Mouse (Mus musculus) skeletal muscle tissue, adult 2 months (tissue): ENCODE measurements around the gene Cryl1.

Experiments
- DNase-seq: peaks from one replicate; pipeline ENCODE4 v3.0.0-alpha.2; 2012; ENCODE audit warnings: low read depth, low spot score

The Cryl1 gene

DNA sequence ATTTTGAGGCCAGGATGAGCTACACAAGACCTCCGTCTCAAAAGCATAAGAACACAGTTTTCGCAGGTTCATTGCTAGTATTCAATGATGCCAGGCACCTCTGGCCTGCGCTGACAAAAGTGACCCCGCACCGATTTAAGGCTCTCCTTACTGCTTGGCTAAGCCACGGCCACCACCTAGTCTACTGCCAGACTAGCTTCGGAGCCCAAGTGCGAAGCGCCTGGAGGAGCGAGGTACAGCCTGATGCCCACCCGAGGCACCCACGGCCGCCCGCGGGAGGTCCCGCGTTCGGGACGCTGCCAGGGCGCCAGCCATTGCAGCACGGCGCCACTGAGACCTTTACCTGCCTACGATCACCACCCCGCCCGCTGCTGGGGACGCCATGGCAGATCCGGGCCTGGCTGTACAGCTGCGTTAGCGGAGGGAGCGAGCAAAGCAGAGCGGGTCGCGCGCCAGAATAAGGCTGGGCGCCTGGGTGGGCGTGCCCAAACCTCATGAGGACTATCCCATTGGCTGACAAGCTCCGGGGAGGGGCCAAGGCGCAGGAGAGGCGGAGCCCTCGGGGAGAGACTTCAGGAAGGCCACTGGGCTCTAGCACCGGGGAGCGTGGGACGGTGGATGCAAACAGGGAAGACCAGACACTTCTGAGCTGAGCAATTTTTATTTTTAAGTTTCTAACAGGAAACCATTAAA is at the start of gene Cryl1:
Cryl1 (minus strand) TSS at position 465 of the 693 bp plus-strand sequence.
- DNase-seq = peak; percentile 92

DNA sequence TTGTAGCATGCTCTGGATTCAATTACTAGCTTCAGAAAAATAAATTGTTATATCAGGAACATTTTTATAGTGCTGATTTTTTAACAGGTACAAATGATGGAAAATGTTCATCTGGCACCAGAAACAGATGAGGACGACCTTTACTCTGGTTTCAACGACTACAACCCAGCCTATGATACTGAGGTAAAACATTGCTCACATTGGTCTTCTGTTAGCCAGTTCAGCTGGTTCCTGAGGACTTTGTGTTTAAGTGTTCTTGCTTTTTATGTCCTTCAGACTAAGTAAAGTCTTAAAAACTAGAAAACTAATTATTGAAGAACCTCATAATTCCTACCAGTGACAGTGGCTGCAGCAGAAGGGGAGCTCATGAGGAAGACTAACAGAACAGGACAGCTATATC is 32.1 kb upstream of the Cryl1 start:
- no peak for DNase-seq

DNA sequence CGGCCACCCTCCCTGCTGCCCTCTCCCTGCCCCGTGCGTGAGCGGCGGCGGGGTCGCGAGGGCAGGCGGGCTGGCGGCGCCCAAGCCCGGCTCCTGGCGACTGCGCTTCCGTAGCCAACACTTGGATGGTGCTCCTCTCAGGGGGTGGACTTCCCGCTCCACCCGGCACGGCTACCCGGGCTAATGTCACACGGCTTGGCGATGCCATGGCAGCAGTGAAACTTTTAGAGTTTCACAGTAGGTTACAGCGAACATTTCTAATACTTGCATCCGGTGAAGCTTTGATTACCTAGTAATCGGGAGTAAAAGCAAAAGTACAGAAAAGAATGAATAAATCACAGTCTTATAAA is 25.9 kb upstream of the Cryl1 start:
- no peak for DNase-seq

DNA sequence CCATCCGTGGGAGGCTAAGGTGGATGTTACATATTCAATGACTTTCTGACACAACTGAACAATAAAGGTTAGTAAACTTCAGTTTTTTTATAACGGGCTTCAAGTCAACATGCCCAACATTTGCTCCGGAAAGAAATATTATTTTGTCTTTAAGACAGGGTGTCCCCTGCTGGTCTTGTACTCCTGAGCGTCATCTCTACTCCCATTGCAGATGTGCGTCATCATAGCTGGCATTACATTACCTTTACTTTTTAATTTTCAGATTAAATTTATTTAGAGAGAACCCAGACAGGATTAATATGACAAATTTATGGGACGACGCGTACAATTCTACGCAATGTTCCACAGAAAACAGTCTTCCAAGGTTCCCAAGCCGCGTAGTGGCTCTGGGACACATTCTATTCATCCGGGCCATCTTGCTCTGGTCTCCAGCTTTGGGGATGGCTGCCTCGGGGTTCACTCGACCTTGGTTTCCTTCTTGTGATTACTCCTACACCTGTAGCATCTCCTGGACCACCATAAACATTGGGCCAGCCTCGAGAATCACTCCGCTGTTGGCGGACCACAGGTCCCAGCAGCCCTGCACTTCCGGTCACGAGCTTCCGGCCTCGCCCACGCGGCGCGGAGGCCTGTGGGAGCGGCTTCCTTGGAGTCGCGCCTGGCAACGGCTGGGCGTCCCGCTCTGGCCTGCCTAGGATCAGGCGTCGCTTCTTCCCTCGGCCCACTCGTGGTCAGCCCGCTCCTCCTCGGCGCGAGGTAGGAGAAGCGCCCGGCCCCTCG is 25.3 kb upstream of the Cryl1 start, which contains the start of gene Ift88:
Ift88 (plus strand) TSS at position 631 of the 780 bp plus-strand sequence.
- peak; percentile 84 for DNase-seq

DNA sequence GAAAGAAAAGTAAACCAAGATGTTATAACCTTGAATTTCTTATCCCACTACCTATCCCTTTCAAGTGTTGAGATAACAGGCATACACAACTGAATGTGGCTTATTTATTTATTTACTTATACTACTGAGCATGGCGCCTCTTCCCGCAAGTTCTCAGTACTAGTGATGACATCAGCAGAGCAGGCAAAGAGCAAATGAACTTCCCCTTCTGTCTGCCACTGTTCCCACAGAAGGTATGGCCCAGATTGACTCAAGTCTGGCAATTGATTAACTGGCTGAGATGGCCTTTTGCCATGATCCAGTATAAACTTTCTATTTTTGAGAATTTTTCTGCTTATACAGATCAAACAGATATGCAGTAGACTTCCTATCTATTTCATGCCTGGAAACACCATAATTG is 18.9 kb upstream of the Cryl1 start:
- no peak for DNase-seq

DNA sequence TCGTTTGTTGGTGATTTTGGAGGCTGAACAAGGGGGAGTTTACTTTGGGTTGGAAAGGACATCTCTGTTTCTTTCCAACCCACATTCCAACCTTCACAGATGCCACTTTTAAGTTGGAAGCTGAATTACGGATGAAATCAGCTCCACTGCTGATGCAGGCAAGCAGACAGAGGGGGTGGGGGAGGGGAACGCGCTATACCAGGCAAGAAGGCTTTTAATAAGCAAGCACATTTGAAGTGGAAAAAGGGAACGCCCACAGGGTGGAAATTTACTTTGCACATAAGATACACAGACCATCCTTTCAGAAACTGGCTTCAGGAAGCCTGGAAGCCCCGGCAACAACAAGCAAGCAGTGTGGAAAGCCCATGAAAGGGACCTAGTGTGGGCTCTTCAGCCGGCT is 13.8 kb upstream of the Cryl1 start:
- no peak for DNase-seq

DNA sequence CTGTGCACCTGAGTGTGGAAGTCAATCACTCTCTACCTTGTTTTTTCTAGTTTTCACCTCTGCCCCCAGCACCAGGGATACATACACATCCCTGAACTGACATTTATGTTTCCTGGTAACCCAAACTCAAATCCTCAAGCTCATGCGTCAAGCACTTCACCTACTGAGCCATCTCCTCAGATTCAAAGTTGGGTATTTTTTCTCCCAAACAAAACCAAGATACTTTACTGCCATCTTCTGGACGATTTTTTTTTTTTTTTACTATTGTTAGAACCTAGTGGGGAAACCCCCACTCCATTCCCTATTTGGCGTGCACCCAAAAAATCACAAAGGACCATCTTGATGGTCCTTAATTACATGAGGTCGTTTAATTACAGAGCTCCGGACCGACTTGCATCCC is 10.8 kb upstream of the Cryl1 start:
- no peak for DNase-seq

DNA sequence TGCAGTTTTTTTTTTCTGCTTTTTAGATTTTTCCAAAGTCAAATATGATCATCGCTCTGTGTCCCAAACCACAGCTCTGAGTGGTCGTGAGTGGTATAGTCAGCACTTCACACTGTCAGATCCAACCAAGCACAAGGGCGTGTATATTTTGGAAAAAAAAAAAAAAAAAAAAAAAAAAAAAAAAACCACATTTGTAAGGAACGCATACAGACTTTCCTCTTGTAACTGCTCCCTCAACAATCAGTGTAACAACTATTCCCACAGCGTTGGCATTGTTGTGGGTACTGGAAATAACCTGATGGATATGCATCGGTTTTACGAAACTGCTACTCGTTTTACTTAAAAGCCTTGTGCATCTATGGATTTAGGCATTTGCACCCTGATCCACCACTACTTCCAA is 9.8 kb upstream of the Cryl1 start:
- no peak for DNase-seq

DNA sequence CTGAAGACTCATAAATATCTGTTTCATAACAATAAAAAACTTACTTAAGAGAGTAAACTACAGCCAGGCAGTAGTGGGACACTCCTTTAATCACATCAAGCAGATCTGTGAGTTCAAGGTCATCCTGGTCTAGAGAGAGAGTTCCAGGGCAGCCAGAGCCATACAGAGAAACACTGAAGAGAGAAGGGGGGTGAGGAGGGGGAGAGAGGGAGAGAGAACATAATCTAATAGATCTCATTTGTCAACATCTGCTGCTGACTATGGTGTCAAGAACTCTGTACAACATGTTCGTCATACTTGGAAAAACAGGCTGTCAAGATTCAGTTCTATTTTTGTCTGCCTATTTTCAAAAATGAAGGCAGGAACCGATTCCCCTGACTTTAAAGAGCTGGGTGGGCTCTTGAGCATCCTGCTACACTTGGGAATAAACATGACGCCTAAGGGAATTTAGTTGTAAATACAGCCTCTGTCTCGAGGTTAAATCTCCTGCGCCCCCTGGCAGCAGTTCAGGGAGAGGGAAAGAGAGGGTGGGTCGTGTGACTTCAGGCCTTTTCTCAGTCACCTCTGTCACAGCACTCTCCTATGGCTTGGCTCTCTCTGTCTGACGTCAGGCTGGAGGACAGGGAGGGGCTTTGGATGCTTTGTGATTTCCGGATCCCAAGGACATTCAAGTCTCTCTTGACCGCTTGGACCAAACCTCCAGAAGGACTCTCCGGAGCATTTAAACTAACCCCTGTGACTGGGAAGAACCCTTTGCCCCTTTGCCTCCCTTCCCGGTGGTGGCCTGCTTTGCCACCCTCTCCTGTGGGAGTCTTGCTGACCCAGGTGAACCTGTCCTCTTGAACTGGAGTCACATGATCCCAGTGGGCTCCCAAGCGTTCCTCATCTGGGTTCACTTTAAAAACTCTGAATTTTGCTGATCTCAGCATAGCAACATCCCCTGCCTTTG is 9.0 kb upstream of the Cryl1 start:
- peak; percentile 5 for DNase-seq

DNA sequence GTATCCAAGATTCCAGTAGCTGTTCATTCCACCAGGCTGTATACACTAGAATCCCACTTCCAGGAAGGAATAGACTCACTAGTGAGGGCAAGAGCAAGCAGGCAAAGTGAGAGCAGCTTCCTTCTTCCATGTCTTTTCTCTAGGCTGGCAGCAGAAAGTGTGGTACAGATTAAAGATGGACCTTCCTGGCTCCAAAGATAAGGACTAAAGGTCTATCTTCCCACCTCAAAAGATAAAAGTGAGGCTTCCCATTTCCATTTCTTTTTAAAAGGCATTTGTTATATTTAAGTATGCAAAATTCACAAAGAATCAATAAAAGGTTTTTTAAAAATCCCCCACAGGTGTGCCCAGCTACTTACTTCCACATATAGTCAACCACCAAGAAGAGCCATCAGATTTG is 4.5 kb upstream of the Cryl1 start:
- no peak for DNase-seq

DNA sequence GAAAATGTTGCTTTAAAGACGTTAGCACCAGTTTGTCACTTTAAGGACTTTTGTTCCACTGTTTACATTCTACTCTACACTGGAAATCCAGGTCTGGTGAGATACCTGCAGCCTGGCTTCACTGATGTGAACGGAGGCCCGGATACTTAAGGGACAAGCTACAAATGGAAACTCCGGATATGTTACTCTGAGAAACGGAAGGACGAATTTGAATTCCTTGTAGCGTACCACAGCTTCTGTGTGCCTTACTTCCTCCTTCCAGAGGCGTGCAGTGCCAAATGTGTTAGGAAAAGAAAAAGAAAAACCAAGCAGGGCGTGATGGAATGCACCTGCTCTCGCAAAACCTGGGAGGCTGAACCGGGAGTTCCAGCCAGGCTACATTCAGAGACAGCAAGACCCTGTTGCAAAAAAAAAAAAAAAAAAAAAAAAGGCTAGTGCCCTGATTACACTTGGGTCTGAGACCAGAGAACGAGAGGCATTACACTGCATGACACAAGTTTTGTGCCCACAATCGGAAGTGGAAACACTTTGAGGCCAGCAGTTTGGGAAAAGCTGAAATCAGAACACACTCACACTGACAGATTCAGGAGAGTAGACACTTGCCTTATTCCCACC is 591 bp upstream of the Cryl1 start:
- DNase-seq = peak; percentile 24

DNA sequence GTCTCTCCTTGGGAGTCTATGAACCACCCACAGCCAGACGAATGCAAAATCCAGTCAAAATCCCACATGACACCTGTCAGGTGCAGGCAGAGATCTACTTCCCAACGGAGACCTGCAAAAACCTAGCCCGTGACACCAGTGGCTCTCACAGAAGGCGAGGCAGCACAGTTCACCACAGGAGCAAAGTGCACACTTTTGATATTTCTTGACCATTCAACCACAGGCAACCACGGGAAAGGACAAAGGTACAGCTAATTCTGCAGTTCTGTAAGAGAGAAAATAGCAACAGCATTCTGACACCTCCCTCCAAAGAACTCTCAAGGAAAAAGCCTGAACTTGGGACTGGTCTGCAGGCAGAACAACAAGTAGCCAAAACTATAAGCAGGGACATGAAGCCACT is 1.1 kb downstream of the Cryl1 start:
- no peak for DNase-seq

DNA sequence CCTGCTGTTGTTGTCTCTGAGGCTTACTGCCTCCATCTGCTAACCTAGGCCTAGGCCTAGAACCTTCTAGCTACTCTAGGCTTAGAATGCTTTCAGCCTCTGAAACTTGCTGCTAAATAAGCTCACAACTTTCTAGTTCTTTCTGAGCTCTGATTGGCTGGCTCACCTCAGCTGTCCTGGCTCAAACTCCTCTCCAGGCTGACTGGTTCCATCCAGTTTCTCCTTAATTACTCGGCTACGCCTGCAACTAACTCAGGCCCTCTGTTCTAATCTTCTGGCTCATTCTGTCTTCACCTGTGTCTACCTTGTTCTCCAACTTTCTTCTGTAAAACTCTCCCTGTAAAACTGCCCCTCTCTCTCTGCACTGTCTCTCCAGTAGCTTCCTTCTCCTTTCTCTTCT is 2.9 kb downstream of the Cryl1 start:
- no peak for DNase-seq

DNA sequence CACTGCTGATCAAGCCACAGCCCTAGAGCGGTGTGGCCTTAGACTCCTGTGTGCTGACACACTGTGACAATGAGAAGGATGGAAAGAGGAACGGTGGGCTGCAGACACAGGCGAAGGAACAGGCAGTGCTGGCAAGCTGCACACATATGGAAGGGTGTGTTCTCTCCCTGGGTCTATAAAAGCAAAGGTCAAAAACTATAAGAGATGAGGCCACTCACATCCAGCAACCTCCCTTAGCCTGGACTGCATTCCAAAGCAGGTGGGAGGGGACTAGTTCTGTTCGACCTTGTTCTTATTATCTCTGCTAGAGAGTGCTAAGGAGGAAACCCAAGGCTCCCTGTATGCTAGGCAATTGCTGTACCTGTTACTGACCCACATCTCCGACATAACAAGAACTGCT is 6.1 kb downstream of the Cryl1 start:
- no peak for DNase-seq

DNA sequence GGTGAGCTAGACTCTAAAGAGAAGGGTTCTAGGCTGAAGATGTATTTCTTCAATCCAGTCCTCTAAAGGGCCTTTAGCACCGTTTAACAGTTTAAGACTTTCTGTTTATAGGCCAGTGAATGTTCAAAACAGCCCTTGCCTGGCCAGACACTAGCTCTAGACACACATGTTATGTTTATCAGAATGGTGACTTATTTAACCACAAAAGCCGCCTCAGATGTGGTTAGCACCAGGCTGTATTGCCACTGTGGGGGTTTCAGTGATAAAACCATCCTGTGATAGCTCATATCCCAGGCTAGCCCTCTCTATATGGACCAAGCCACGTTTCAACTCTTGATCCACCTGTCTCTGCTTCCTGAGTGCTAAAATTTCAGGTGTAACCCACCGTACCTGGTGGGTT is 6.7 kb downstream of the Cryl1 start:
- DNase-seq = no peak

DNA sequence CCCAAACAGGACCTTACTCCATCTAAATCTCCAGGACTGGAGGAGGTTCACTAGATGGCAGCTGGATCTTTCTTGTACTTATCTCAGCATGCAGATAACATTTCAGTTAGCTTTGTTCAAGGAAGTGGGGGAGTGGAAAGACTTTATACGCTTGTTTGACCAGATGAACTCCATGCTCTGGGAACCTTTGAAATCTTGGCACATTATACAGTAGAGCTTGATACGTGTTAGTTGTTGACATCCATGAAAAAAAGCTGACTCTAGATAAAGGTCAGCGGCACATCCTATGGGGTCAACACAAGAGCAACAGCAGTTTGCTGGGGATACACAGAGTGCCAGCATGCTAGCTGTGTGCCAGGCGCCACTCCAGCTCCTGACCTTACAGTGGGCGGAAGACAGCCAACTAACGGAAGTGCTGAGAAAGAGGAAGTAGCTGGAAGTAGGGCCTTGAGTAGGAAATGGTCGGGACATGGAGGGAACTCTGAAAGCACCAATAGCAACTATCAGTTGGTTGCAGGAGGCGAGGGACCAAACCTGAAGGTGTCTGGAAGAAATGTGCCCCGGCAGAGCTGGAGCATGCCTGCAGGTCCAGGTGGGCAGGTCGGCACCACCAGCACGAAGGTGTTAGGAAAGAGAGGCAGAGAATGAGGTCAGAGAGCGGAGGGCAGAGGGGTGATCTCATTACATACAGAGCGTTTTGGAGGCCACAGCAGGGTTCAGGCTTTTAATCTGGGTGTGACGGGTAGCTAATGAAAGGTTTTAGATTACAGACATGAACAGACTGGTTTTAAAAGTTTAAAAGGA is 11.4 kb downstream of the Cryl1 start:
- peak; percentile 24 for DNase-seq

DNA sequence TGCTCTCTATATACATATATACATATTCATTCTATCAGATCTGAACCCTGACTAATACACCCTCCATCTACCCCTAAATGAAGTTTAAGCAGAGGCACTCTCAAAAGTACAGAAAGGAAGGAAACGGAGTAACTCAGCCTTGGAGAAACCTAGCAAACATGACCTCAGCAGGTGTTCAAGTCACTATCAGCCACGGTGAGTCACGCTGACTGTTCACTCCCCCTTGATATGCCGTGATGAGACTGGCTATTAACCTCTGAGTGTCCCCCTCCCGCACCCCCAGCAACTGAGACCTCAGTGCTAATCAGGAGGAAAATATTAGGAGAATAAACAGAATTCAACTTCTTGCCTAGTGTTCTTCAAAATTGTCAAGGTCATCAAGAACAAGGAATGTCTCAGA is 12.7 kb downstream of the Cryl1 start:
- no peak for DNase-seq

DNA sequence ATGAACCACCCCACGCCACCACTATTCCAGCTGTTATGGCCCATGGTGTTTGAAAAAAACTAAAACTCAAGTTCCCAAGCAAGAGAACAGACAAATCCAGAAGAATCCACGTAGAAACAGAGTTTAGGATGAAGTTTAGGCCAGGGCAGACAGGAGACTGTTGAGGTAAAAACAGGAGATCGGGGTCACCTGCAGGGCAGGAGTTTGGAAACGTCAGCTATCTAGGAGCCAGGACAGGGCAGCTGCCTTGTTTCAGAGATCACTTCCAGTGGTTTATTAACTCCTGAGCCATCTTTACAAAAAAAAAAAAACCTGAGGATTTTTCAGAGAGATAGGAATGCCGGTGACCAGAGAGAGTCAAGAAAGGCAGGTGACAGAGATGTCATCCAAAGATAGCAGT is 20.8 kb downstream of the Cryl1 start:
- DNase-seq = no peak

DNA sequence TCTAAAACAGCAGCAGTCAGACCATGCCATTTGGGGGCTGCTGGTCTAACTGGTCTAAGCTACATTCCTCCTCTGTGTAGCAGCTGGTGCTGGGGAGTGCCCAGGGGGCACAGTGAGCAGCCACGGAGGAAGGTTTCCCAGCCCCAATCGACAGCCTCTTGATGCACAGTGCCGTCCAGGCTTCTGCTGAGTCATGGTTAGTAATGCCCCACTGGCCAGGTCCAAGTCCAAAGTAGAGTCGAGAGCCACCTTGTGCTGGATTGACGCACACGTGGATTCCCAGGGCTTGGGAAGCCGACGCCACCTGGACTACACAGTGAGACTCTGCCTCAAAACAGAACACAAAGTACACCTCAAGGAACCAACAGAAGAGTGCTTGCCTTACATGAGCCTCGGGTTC is 21.4 kb downstream of the Cryl1 start:
- DNase-seq = no peak

DNA sequence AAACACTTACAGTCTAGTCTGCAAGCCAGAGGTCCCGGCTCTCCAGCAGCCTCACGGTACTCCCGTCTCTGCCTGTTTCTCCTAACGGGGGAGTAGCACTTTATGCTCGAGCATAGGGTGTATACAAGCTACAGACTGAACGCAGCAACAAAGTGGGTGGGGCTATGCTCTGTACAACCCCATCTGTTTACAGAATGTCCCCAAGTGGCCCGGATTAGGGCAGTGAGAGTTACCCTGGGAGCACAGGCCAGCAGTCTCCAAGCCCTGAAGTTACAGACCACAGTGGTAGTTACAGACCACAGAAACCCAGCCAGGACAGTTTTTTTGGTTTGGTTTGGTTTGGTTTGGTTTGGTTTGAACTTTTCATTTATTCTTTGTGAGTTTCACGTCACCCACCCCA is 22.3 kb downstream of the Cryl1 start:
- DNase-seq = no peak

DNA sequence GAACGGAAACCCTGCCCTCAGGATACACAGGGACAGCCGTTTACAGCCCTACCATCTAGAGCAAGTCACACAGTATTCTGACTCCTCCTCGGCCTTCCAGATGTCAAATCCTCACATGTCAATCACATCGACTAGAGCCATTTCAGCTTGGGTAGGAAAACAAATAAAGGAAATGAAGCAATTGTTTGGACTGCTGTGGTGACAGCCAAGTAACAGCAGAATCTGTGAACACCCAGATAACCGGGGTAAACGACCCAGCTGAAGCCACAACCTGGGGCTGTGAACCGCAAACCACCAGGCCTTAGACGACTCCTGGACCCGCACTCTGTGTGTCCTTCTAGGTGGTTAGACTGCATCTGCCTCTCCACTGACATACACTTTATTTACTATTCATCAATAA is 23.1 kb downstream of the Cryl1 start:
- DNase-seq = no peak
